Mouse (Mus musculus): ENCODE data around the gene Acss2.

Acss2 gene

DNA sequence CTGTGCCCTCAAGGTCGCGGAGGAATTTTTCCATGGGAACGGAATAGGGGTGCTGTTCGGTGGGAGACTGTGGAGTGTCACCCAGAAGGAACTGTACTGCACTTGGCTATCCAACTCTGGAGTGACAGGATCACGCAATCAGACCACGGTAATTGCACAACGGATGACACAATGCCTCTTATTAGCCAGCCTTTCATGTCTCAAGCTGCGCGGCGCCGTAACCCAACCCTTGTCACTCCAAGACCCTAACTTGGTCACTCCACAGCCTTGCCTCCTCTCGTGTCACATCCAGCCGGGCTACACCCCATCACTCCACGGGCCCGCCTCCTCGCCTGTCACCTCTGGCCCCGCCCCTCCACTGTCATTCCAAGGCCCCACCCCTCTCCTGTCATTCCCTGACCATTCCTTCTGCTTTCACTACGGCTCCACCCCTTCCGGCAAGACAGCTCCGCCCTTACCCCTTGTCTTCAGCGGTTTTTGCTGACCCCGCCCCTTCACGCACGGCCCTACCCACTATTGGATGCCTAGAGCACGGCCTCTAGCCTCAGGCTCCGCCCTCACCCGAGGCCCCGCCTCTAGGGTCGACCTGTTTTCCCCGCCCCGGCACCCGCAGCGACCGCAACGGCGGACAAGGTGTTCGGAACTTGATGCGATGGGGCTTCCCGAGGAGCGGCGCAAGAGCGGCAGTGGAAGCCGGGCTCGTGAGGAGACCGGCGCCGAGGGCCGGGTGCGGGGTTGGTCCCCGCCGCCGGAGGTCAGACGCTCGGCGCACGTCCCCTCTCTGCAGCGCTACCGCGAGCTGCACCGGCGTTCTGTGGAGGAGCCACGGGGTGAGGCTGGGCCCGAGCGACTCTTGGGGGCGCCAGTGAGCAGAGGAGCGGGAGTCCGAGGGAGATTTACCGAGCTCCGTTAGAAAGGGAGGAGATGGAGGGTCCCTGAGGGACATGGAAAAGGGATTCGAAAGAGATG, at the start of gene Acss2, which contains the start of gene Ggt7:
Acss2 (plus strand) TSS at position 494 of the 969 bp plus-strand sequence.
Ggt7 (minus strand) TSS at position 783 of the 969 bp plus-strand sequence.
- peak; percentile 92 to 97 for DNase-seq (ENCODE audit: low spot score in 2 of 2)

DNA sequence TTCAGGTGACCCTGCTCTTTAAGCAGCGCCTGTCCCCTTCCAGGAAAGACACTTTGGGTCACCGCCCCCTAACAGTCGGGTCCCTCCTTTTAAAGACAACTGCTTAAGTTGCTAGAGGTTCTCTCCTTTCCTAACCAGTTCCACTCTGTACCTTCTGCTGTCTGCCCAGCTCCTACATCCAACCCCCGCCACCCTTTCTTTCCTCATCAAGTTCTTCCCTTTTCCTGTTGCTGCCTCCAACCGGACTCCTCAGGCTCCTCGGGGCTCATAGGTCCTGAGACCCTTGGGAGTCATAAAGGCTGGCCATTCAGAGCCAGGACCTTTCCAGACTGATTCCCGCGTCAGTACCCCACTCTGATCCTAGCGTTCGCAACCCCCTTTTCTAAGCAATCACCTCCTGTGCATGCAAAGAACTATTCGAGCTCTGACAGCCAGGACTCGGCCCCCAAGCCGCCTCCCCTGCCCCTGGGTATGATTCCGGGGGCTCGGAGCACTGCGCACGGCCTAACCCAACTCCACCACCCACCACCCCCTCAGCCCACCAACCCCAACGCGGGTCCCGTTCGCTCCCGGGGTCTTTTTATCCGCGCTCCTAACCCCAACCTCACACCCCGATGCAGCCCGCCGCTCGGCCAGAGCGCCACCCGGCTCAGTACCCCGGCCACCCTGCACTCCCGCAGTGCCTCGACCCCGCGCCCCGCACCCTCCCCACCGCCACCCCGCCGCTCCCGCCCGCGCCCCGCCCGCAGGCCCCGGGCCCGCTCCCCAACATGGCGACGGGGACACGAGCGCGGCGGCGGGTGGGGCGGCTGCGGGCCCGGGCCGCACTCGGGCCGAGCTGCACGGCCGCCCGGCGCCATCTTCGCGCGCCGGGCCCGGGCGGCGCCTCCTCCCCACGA, 44.8 kb upstream of the Acss2 start:
- DNase-seq (ENCODE audit: low spot score in 2 of 2), result no peak

- DNase-seq (ENCODE audit: low spot score in 2 of 2), result peak in 1 of 2 experiments; percentile 25
Measured at GRCm38 (mm10) chr2:155473570-155474088, 44.1 kb upstream of the Acss2 start, which contains the start of gene Ncoa6. Gene Ncoa6 (minus strand): TSS chr2:155473894.

- DNase-seq (ENCODE audit: low spot score in 2 of 2), result peak; percentile 36 to 40
Measured at GRCm38 (mm10) chr2:155482021-155482420, 35.7 kb upstream of the Acss2 start.

DNA sequence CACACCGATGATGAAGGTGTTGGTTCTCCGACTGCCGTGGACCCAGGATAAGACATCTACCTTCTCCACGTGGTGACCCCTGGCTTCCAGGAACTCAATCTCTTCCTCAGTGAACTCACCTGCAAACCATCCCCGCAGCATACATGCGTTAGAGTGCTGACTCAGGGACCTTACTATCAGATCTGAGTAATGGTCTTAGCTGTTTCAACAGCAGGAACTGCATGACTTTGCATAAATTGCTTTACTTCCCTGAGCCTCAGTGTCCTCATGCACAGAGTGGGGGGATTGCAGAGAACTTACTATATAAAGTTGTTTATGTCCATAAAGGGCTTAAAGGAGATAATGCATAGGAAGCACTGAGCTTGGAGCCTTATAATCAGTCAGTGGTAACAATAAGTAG, 26.8 kb upstream of the Acss2 start:
- no peak for DNase-seq (ENCODE audit: low spot score in 2 of 2)

DNA sequence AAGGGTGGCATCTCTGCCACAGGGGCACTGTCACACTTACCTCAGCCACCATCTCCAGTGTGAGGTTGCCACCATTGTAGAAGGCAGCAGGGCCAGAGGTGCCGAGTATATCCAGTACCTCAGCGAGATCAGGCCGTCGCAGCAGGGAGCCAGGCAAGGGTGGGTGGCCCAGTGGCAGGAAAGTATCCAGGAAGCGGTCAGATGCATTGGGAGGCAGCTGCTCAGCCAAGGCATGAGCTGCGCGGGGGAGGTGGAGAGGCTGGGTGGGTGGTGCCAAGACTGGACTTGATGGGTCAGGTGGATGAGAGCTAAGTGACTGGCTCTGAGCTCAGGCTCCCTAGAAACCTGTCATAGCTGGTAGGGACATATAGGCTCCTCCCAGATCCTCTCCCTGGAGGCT, 15.2 kb upstream of the Acss2 start:
- DNase-seq (ENCODE audit: low spot score in 2 of 2), result no peak

DNA sequence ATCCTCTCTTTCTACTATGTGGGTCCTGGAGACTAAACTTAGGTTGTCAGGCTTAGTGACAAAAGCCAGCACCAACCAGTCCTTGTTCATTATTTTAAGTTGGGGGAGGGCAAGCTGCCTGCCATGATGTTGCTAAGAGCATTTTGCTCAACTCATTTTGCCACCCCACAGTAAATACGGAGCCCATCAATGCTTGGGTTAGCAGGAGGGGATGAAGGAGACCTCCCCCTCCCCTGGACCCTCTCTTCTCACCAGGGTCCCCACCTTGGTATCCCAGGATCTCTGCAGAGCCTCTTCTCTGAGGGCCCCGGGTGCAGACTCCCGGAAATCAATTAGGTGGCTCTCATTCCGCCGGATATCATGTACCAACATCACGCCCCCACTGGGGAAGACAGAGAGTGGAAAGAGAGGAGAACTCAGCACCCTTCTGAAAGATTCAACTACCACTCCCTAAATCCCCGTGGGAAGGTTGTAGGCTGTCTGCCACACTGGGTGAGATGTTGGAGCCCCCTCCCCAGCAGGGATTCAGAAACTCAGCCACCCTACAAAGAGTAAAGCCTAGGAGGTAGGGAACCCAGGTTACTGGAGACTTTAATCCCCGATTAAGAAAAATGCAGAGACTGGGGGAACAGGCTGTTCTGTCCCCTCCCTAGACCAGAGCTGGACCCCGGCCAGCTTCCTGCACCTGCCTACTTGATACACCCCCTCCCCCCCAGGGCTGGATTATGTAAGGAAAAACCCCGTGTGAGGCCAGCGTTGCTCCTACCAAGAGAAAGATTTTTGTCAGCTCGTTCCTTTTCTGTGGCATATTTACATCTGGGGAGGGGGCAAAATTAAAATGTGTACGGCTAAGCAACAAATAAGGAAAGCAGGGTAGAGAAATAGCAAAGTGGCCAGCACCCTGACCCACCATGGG, 13.1 kb upstream of the Acss2 start:
- no peak for DNase-seq (ENCODE audit: low spot score in 2 of 2)

DNA sequence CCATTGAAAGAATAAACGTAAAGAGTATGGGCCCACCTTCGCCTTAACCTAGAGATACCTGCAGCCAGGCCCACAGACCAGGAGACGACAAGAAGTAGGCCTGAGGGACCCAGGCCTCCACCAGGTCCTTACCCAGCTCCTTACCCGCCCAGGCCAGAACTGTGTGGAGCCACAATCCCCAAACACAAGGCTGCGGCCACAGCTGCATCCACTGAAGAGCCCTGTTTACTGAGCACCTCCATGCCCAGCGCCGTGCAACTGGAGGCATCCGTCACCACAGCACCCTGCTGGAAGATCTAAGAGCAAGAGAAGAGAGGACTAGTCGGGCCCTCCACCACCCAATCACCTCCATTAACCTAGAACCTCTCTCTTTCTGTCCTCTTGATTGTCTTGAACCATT, 11.9 kb upstream of the Acss2 start:
- no peak for DNase-seq (ENCODE audit: low spot score in 2 of 2)

DNA sequence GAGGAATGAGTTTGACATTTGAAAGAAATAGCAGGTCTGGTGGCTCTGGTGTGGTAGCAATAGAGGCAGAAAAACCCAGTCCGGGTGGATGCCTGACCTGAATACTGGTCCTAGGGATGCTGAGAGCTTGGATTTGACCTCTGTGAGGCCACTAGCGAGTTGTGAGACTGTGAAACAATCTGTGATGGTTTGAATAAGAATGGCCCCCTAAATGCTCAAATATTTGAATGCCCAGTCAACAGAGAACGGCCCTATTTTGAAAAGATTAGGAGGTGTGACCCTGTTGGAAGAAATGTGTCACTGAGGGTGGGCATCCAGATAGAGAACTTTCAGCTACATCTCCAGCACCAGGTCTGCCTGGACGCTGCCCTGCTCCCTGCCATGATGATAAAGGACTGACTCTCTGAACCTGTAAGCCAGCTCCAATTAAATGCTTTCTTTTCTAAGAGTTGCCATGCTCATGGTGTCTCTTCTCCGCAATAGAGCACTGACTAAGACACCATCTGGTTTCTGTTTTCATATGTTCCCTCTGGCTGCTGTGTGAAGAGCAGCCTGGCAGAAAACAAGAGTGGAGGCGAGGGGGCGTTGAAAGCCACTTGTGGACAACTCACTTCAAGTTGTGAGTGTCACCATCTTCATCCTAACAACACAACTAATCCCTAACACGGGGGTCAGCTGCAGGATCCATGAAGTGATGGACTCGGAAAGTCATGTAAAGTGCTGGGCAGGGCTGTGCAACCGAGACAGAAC, 9.9 kb upstream of the Acss2 start:
- DNase-seq (ENCODE audit: low spot score in 2 of 2), result no peak

GRCm38 (mm10) chr2:155512479-155512878, 5.3 kb upstream of the Acss2 start:
- no peak for DNase-seq (ENCODE audit: low spot score in 2 of 2)

- DNase-seq (ENCODE audit: low spot score in 2 of 2), result no peak
Measured at GRCm38 (mm10) chr2:155513543-155513942, 4.2 kb upstream of the Acss2 start.

DNA sequence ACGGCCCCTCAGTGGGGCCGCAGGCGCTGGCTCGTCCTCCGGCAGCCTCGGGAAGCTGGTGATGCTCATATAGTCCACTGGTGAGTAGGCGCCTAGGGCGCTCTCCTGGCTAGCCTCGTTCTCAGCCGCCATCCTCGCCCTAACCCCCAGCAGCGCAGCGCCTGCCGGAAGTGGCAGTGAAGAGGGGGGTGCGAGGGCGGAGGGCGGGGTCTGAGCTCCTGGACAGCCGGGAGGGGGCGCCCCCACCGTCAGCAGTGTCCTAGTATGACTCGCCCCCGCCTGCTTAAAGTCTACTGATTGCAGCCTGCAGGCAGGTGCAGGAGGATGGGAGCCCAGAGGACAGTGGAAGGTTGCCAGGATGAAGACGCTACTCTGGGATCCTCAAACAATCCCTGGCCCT, 3.1 kb upstream of the Acss2 start:
- DNase-seq (ENCODE audit: low spot score in 2 of 2), result peak; percentile 71 to 81

DNA sequence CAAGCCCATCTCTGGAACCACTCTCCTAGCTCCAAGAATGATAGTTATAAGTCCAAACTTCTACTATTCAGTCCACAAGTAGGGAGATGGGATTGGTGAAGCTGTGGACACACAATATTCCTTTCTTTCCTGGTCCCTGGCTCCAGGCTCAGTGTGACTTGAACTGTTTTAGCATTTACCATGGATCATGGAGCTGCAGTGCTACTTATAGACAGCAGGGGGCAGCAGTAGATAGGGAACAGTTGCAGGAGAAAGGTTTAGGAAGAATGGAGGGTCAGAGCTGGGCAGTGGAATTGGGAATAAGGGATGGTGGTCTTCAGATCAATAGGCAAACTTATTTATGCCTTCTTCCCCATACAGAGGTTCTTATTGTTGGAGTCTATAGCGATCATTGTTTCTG, 1.8 kb upstream of the Acss2 start:
- peak in 1 of 2 experiments; percentile 64 for DNase-seq (ENCODE audit: low spot score in 2 of 2)

GRCm38 (mm10) chr2:155518531-155519270, 953 bp downstream of the Acss2 start:
- DNase-seq (ENCODE audit: low spot score in 2 of 2), result no peak

GRCm38 (mm10) chr2:155523706-155524105, 6.0 kb downstream of the Acss2 start:
- no peak for DNase-seq (ENCODE audit: low spot score in 2 of 2)

DNA sequence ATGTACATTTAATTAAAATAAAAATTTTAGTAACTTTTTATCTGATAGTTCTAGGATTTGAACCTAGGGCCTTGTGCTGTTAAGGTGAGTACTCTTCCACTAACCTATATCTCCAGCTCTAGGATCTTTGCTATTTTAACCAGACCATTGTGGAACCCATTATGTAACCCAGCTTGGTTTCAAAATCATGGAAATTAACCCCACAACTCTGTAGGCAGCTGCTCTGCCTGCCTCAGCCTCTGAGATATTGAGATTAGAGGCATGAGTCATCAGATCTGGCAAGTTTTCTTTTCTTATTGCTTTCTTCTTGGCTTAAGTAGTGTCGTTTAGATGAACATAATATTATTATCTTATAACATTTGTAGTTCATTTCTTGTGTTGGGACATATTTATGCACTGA, 6.6 kb downstream of the Acss2 start:
- no peak for DNase-seq (ENCODE audit: low spot score in 2 of 2)

- DNase-seq (ENCODE audit: low spot score in 2 of 2), result no peak
Measured at GRCm38 (mm10) chr2:155527367-155527766, 9.6 kb downstream of the Acss2 start.

DNA sequence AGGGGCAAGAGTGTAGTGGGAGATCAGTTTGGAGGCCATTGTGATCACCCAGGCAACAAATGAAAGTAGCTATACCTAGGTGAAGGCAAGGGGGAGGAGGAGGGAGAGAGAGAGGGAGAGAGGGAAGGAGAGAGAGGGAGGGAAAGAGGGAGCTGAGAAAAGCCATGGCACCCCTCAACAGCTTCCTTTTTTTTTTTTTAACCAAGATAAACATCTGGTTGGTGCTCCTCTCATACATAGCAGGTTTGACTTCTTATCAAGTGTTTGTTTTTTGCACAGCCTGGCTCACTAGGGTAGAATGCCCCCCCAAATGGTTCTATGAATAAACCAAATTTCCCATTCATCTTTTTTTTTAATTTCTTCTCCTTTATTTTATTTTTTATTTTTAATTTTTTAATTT, 18.5 kb downstream of the Acss2 start:
- DNase-seq (ENCODE audit: low spot score in 2 of 2), result no peak

DNA sequence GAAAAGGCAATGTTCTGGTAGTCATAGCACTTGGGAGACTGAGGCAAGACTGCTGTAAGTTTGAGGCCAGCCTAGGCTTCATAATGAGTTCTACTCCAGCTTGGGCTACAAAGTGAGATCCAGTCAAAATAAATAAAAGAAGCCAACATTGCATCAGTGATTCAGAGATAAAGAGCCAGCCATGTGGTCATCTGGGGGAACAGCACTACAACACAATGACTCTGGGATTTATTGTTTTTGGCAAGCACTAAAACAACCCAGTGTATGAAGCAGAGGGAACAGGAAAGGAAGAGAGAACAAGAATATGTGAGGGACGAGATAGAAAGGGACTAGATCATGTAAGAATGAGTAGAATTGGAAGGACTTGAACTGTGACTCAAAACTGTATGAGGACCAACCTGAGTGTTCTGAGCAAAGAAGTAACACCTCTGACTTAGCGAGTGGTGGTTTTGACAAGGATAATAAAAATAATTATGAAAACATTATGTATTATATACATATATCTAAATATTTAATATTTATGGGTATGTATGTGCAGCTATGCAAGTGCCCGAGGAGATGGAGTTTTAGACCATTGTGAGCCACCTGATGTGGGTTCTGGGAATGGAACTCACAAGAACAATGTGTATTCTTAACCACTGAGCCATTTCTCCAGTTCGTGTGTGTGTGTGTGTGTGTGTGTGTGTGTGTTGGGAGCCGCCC, 20.2 kb downstream of the Acss2 start:
- DNase-seq (ENCODE audit: low spot score in 2 of 2), result no peak

Data from frontal cortex, postnatal 25 days (tissue).